Mouse (Mus musculus) brain, embryonic 14.5 days (tissue): ENCODE measurements around the gene Noxa1.

Experiments
- CTCF ChIP-seq: fragments of 200-500 bp; IDR thresholded peaks from 2 replicates; pipeline ENCODE4 v1.5.1; 2012; ENCODE audit warnings: inconsistent platforms, mild to moderate bottlenecking, moderate library complexity, borderline replicate concordance; ENCODE audit not compliant: insufficient read depth, insufficient read length; ENCODE audit errors: extremely low read depth
- POLR2A ChIP-seq: fragments of 200-500 bp; IDR thresholded peaks from 2 replicates; pipeline ENCODE4 v1.6.1; 2012; ENCODE audit warnings: mild to moderate bottlenecking, inconsistent platforms, borderline replicate concordance; ENCODE audit not compliant: poor library complexity, insufficient read depth, insufficient read length, severe bottlenecking; ENCODE audit errors: extremely low read depth

- no peak for TF ChIP-seq CTCF
- TF ChIP-seq POLR2A: no peak
These were observed 25.4 kb downstream of the Noxa1 start for GRCm38 (mm10) chr2:25069537-25069936.
